Mouse (Mus musculus): ENCODE data around the gene Asah2.

DNA sequence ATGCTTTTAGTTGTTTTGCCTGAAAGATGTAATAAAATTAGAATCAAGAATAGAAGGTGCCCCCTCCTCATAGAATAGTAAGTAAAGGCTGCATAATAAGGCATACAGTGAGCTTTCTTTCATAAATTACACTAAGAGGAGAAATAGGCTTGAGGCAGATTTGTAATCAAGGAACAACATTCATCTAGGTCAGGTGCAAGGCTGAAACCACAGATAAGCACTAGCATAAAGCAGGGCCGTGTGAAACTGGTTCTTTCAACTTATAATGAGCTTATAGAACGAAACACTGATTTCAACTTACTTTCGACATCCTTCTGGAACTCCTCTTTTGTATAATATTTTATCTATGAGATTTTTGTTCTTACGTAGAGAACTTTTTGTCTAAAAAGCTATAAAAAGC, 40.3 kb downstream of the Asah2 start:
- no peak for TF ChIP-seq CTCF (IDR thresholded peaks at IDR 0.05; ENCODE audit: borderline replicate concordance, insufficient read depth, low read length)
- no peak for TF ChIP-seq POLR2A (IDR thresholded peaks at IDR 0.05; ENCODE audit: low read depth, low read length)

All from embryonic fibroblast, embryonic 13.5 days (primary cell).